Mouse (Mus musculus) E14TG2a.4 (cell line): Measurements from ENCODE around the gene Lgi4.

Experiments used
- CTCF ChIP-seq: conservative IDR thresholded peaks from 2 replicates; pipeline ENCODE4 v1.5.1; 2014; ENCODE audit warnings: low read length
- NANOG ChIP-seq: IDR thresholded peaks from 2 replicates; pipeline ENCODE4 v1.6.1; 2014; ENCODE audit warnings: borderline replicate concordance, low read length, mixed read lengths
- POU5F1 ChIP-seq: IDR thresholded peaks from 2 replicates; pipeline ENCODE4 v1.6.1; 2014; ENCODE audit warnings: low read length, borderline replicate concordance

GRCm38 (mm10) chr7:31117465-31117864 lies 58.3 kb downstream of the Lgi4 start:
- TF ChIP-seq CTCF (no peak), POU5F1 (no peak), NANOG (no peak)
